Mouse (Mus musculus): Measurements from ENCODE around the gene Eif5a2.

Eif5a2 gene

DNA sequence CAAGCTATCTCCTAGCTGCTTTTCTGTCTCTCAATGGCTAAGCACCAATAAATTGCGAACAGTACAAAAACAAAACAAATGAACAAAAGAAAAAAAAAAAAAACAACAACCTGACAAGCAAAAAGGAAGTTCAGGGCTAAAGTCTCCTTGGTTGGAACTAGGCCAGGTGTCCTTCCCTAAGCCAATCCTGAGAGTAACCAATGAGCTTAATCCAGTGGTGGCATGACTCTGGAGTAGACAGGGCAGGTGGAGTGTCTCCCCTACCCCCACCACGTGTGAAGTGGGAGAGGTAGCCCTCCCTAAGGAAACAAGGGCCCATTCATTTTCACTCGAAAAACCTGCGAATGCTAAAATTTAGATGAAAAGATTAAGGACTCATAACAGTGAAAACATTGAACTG is 30.4 kb downstream of the Eif5a2 start:
- no peak for DNase-seq (ENCODE audit: low spot score)

DNA sequence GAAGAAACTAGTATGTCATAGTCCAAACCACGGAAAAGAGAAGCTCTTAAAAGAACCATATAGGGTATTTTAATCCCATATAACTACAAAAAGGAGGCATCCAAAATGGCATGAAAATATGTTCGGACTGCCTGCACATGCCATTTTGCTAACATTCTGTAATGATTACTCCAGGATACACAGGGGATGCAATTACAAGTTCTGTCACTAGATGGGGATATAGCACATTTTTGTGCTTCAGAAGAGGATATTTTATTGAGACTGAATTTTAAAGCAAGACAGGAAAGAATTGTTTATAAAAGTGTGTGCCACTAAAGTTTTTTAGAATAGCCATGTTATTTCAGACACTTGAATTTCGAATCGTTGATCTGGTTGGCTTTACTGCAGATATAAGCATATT is 33.3 kb downstream of the Eif5a2 start:
- no peak for DNase-seq (ENCODE audit: low spot score)

DNA sequence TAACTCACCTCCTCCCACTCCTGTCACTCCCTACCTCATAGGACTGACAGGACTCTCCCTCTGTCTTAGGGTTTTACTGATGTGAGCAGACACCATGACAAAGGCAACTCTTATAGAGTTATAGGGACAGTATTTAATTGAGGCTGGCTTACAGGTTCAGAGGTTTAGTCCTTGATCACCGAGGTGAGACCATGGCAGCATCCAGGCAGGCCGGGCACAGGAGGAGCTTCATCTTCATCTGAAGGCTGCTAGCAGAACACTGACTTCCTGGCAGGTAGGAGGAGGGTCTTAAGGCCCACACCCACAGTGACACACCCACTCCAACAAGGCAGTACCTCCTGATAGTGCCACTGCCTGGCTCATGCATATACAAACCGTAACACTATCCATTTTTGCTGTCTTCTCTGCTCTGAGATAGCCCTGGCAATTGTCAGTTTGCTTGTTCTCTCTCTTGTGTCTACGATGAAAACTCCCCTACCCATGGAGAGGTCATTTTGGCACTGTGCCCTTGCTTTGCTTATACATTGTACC is 35.0 kb downstream of the Eif5a2 start:
- no peak for DNase-seq (ENCODE audit: low spot score)

DNA sequence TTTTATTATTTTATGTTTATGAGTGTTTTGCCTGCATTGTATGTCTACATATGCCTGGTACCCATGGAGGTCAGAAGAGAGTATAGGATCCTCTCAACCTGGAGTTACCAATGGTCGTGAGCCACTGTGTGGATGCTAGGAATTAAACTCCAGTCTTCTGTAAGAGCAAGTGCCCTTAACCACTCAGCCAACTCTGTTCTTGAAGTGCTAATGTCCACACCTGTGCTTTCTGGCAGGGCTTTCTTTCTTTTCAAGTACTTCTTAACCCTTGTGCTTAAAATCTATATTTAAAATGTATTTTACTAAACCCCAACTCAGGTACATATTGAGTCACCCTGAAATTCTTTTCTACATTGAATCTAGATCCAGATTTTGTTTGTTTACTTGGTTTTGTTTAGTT is 45.2 kb downstream of the Eif5a2 start:
- no peak for DNase-seq (ENCODE audit: low spot score)

DNA sequence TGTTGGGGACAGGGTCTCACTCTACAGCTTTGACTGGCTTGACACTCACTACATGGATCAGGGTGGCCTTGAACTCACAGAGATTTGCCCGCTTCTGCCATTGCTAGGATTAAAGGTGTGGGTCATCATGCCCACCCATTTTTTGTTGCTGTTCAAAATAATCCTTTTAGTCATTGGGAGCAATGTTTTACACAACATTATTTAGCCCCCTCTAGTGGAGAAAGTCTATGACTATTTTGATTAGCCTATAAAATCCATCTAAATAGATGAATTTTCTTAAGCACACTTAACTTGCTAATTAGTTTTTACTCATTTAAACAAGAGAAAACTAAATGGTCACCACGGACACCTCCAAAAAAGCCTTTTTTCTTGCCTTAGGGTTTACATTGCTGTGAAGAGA is 46.5 kb downstream of the Eif5a2 start:
- no peak for DNase-seq (ENCODE audit: low spot score)

DNA sequence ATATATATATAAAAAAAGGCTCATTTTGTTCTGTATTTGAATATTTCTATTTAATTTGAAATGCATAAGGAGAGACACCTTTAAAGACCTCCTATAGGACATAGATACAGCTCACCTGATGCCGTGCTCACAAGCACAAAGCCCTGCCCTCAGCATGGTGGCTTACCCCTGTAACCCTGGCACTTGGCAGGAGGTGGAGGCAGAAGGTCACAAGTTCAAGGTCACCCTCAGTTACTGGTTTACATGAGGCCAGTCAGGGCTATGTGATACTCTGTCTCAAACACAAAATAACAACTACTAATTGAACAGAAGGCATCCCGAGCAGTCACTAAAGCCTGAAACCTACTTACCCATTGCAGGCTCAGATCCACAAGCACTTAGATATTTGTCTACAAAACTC is 48.4 kb downstream of the Eif5a2 start:
- DNase-seq (ENCODE audit: low spot score), result no peak

DNA sequence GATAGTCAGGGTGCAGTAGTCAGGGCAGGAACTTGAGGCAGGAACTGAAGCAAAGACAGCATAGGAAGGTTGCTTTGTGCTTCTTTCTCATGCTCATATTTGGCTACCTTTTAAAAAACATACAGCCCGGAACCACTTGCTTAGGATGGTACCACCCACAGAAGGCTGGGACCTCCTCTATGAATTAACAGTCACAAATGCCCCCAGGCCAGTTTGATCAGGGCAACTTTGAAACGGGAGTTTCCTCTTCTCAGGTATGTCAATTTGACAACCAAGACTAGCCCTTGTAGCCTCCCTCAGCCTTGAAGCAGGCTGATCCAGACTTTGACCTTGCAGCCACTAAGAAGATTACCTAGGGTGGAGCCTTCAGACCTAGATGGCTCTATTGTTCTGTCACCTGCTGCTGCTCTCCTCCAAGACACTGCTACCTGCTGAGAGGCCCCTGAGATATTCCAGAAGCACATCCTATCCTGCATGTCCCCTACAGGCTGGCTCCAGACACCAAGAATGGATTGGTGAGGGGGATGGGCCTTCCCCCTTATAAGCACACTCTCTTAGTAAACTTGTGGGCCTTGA is 55.8 kb downstream of the Eif5a2 start:
- DNase-seq (ENCODE audit: low spot score), result no peak

DNA sequence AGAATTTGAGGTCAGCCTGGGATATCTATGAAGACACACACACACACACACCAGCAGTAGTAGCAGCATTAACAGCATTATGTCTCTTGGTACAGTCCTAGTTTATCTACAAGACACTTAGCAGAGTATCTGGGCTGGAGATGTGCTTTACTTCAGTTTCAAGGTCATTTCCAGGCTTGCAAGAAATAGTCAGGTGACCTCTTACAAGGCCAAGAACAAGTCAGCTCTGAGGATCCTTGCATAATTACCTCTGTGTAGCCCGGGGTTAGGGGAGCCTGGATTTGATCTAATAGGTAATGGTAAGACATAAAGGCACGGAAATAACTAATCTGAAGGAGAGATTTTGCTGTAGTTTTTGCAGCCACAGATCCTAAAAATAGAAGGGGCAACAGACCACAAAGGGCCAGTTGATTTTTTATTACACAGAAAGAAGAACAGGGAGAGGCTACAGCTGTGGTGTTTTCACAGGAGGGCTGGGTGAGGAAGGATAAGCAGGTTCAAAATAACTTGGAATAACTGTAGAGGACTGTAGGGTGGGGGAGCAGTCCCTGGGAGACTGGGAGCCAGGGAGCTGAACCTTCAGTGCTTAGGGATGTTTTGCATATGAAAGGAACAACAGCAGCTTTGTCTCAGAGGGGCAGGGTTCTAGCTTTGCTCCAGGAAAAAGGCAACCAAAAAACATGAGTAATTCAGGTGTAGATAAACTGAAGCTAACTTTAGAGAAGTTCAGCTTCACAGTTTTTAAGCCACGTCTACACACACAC is 61.0 kb downstream of the Eif5a2 start:
- no peak for DNase-seq (ENCODE audit: low spot score)

DNA sequence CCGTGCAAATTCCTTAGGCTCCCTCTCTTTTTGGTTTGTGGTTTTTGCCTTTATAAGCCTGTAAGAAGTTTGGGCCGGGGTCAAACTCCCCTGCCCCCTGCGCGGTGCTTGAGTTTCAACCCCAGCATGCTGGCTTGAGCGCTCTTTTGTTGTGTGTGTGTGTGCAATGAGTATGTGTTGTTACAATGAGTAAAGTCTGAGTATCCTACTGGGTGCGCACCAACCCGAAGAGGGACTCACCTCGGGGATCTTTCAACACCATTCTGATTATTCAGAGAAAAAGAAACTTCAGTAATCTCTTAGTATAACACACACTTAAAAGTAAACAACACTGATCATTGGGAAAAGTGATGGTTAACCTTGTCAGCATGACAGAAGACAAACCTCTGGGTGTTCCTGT is 62.2 kb downstream of the Eif5a2 start:
- DNase-seq (ENCODE audit: low spot score), result no peak

DNA sequence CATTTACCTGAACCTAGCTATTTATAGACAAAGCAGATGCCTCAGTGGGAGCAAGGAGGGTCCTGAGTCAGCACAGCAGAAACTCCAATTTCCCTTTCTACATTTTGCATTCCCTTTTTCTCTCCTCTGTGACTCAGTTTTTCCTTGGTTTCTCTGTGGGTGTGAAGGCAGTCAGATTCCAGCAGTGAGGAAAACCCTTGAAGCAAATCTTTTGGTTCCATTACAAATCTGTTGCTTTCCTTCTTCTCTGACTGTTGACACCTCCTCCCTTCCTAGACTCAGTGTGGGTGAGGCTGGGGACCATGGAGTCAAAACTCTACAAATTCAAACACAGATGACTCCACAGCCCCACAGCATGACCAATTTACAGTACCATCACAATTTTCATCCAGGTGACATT is 66.0 kb downstream of the Eif5a2 start:
- no peak for DNase-seq (ENCODE audit: low spot score)

Data from urinary bladder, postnatal 25 days (tissue).